Mouse (Mus musculus) telencephalon, adult 2 months (tissue): ENCODE results near the gene Ndufb2.

Source experiments
- DNase-seq: peaks from one replicate; pipeline ENCODE4 v3.0.0-alpha.2; 2011; ENCODE audit warnings: low read depth, low spot score

The Ndufb2 gene

GRCm38 (mm10) chr6:39592401-39593214 is at the start of gene Ndufb2:
TSS of gene Ndufb2 (plus strand) at chr6:39592574.
- DNase-seq = peak; percentile 97

GRCm38 (mm10) chr6:39542631-39543597 is 49.5 kb upstream of the Ndufb2 start:
- DNase-seq = no peak

GRCm38 (mm10) chr6:39543769-39544420 is 48.5 kb upstream of the Ndufb2 start:
- no peak for DNase-seq

GRCm38 (mm10) chr6:39545474-39545873 is 46.9 kb upstream of the Ndufb2 start:
- no peak for DNase-seq

GRCm38 (mm10) chr6:39548030-39548429 is 44.3 kb upstream of the Ndufb2 start:
- no peak for DNase-seq

GRCm38 (mm10) chr6:39551981-39552636 is 40.3 kb upstream of the Ndufb2 start:
- DNase-seq = no peak

GRCm38 (mm10) chr6:39554888-39555647 is 37.3 kb upstream of the Ndufb2 start:
- no peak for DNase-seq

- no peak for DNase-seq
These were observed 36.8 kb upstream of the Ndufb2 start for GRCm38 (mm10) chr6:39555648-39555945.

- no peak for DNase-seq
These were observed 35.3 kb upstream of the Ndufb2 start for GRCm38 (mm10) chr6:39556900-39557659.

- DNase-seq = no peak
These were observed 34.6 kb upstream of the Ndufb2 start, which contains the start of gene Dennd2a for GRCm38 (mm10) chr6:39557723-39558261. TSS of gene Dennd2a (minus strand) at chr6:39557867.

- DNase-seq = no peak
These were observed 33.0 kb upstream of the Ndufb2 start for GRCm38 (mm10) chr6:39559276-39559939.

- peak; percentile 79 for DNase-seq
These were observed 30.0 kb upstream of the Ndufb2 start for GRCm38 (mm10) chr6:39562166-39563015.

GRCm38 (mm10) chr6:39567528-39567927 is 24.8 kb upstream of the Ndufb2 start:
- no peak for DNase-seq

GRCm38 (mm10) chr6:39570426-39570825 is 21.9 kb upstream of the Ndufb2 start:
- DNase-seq = no peak

- peak; percentile 80 for DNase-seq
These were observed 18.4 kb upstream of the Ndufb2 start, which contains the start of gene Adck2 for GRCm38 (mm10) chr6:39573791-39574554. TSS of gene Adck2 (plus strand) at chr6:39573873.

- no peak for DNase-seq
These were observed 17.9 kb upstream of the Ndufb2 start for GRCm38 (mm10) chr6:39574555-39574869.

- no peak for DNase-seq
These were observed 17.4 kb upstream of the Ndufb2 start for GRCm38 (mm10) chr6:39574951-39575350.
